Mouse (Mus musculus): Measurements from ENCODE around the gene Nfe2l1. TPM values are rescaled to one million over a fixed set of nuclear protein-coding genes. Genes with fewer than 3 reads are reported as not detected.
A peak's percentile ranks its signal among the peaks of the same experiment; 100 is the strongest.
"Not testable (repeated sequence)": the region's sequence is repeated elsewhere in the genome, so short reads cannot be mapped to it uniquely, and the experiment has no call there.

Nfe2l1 gene
- total and polyA plus RNA-seq, 3 experiments = 37.5 to 66.5 (median 47.0) TPM

GRCm38 (mm10) chr11:96788871-96789795 lies 40.6 kb downstream of the Nfe2l1 start, which contains the start of gene Cbx1 (continued):
- no peak for TF ChIP-seq USF1 (IDR thresholded peaks at IDR 0.05; ENCODE audit: low read depth, low read length)
- peak; percentile 73 for TF ChIP-seq SIN3A (IDR thresholded peaks at IDR 0.05; ENCODE audit: low read length)
- TF ChIP-seq ZNF384 (IDR thresholded peaks at IDR 0.05; ENCODE audit: low read depth, low read length) = no peak; the same call in 1 of the 2 replicates
- no peak for TF ChIP-seq ZC3H11A (IDR thresholded peaks at IDR 0.05; ENCODE audit: low read depth, low read length)

DNA sequence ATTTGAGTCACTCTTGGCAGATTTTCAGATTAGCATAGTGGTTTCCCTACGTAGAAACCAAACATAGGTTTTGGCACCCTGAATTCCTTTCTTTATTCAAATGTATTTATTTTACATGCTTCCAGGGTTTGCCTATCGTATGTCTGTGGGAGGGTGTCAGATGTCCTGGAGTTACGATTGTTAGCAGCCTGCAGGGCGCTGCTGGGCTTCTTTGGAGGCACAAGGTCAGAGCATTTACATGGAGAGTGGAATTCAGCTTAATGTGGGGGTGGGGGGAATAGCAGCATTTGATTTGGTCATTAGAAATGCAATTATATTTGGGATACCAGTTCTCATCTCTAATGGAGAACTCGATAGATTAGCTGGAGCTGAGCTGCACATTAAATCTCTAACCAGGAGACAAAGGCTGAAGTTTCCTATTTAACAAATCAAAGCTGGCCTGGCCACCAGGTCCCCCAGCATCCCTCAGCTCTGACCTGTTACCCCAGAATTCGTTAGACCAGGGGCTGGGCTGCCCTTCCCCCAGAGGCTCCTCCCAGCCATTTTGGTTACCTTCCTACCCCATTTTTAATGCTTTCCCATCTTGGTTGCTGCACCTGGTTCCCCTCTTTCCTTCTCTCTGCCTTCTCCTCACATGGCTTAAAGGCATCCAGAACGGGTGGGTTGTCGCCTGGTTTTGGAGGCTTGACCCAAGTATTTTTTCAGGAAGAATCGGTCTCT lies 42.9 kb downstream of the Nfe2l1 start:
- no peak overlapping the region for H3K27ac ChIP-seq (ENCODE audit: control insufficient read depth, low read depth, low read length)
- TF ChIP-seq ZNF384 (IDR thresholded peaks at IDR 0.05; ENCODE audit: low read depth, low read length) (no peak), CHD1 (IDR thresholded peaks at IDR 0.05; ENCODE audit: low read depth, low read length) (no peak), ZKSCAN1 (IDR thresholded peaks at IDR 0.05; ENCODE audit: low read depth, low read length) (no peak), GABPA (IDR thresholded peaks at IDR 0.05; ENCODE audit: low read depth, low read length) (no peak), SMC3 (IDR thresholded peaks at IDR 0.05; ENCODE audit: low read depth, low read length) (no peak), USF2 (IDR thresholded peaks at IDR 0.05; ENCODE audit: borderline replicate concordance in 1 of 2, insufficient read depth in 1 of 2, low read depth in 1 of 2, low read length in 2 of 2) (no peak)
- H3K79me2 ChIP-seq (ENCODE audit: control insufficient read depth, insufficient read depth, low read length, poor library complexity) = peaks cover 27% of the 10 kb centered on the region
- peaks cover 6 to 23% of the 10 kb centered on the region in 2 experiments; a peak in 3 of 4 replicates for H3K36me3 ChIP-seq (ENCODE audit: control insufficient read depth in 1 of 2, insufficient read depth in 2 of 2, low read length in 2 of 2)
- H3K4me1 ChIP-seq (ENCODE audit: control insufficient read depth in 1 of 2, insufficient read depth in 2 of 2, low read length in 2 of 2) = peaks cover 0 to 21% of the 10 kb centered on the region in 2 experiments; a peak in 3 of 4 replicates
- H3K27me3 ChIP-seq (ENCODE audit: control insufficient read depth in 1 of 2, insufficient read depth in 2 of 2, low read length in 2 of 2) = no peaks in the 10 kb centered on the region
- no peak overlapping the region for H3K9ac ChIP-seq (ENCODE audit: control insufficient read depth, low read depth, low read length, poor library complexity, severe bottlenecking)
- H3K4me3 ChIP-seq (ENCODE audit: control insufficient read depth in 1 of 2, insufficient read depth in 1 of 2, low read depth in 2 of 2, low read length in 2 of 2) = no peak overlapping the region
- no peaks in the 10 kb centered on the region for H3K9me3 ChIP-seq (replicated peaks; ENCODE audit: insufficient read depth, low read length)
- no peak for DNase-seq (ENCODE audit: low read depth, low spot score)

DNA sequence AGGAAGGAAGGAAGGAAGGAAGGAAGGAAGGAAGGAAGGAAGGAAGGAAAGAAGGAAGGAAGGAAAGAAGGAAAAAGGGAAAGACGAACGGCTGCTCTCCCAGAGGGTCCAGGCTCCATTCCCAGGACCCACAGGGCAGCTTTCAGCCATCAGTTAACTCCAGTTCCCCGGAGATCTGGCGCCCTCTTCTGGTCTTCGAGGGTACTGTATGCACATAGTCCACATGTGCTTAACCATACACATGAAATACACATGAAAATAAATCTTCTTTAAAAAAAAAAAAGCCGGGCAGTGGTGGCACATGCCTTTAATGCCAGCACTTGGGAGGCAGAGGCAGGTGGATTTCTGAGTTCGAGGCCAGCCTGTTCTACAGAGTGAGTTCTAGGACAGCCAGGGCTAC lies 44.9 kb downstream of the Nfe2l1 start:
- not testable (repeated sequence) for H3K27me3 ChIP-seq (ENCODE audit: control insufficient read depth in 1 of 2, insufficient read depth in 2 of 2, low read length in 2 of 2); H3K9me3 ChIP-seq (replicated peaks; ENCODE audit: insufficient read depth, low read length); H3K36me3 ChIP-seq (ENCODE audit: control insufficient read depth in 1 of 2, insufficient read depth in 2 of 2, low read length in 2 of 2); H3K27ac ChIP-seq (ENCODE audit: control insufficient read depth, low read depth, low read length); H3K79me2 ChIP-seq (ENCODE audit: control insufficient read depth, insufficient read depth, low read length, poor library complexity)
- Histone ChIP-seq H3K9ac (ENCODE audit: control insufficient read depth, low read depth, low read length, poor library complexity, severe bottlenecking) (peak overlapping the region; percentile 38), H3K4me1 (ENCODE audit: control insufficient read depth in 1 of 2, insufficient read depth in 2 of 2, low read length in 2 of 2) (peaks cover 0 to 17% of the 10 kb centered on the region in 2 experiments; a peak in 3 of 4 replicates), H3K4me3 (ENCODE audit: control insufficient read depth in 1 of 2, insufficient read depth in 1 of 2, low read depth in 2 of 2, low read length in 2 of 2) (peak overlapping the region; percentile 14 to 25; a peak in 3 of 4 replicates)
- DNase-seq (ENCODE audit: low read depth, low spot score) = peak; percentile 91
- peak; percentile 97 for TF ChIP-seq MYC (IDR thresholded peaks at IDR 0.05; ENCODE audit: low read depth, low read length)
- TF ChIP-seq MAX (IDR thresholded peaks at IDR 0.05; ENCODE audit: low read length) = peak; percentile 72
- peak; percentile 86 for TF ChIP-seq ZNF384 (IDR thresholded peaks at IDR 0.05; ENCODE audit: low read depth, low read length)
- TF ChIP-seq CTCF (IDR thresholded peaks at IDR 0.05 in 2 of 3, conservative IDR thresholded peaks at IDR 0.05 in 1 of 3; ENCODE audit: control insufficient read depth in 1 of 3, insufficient read depth in 1 of 3, low read depth in 2 of 3, low read length in 3 of 3, poor library complexity in 1 of 3, severe bottlenecking in 1 of 3) = peak; percentile 79 to 88 (median 85)
- TF ChIP-seq HCFC1 (IDR thresholded peaks at IDR 0.05; ENCODE audit: low read depth, low read length) = peak; percentile 34; the same call in 1 of the 2 replicates
- TF ChIP-seq MXI1 (IDR thresholded peaks at IDR 0.05; ENCODE audit: low read depth, low read length) = peak; percentile 86
- peak; percentile 51 for TF ChIP-seq SMC3 (IDR thresholded peaks at IDR 0.05; ENCODE audit: low read depth, low read length)
- peak; percentile 43 for TF ChIP-seq RAD21 (IDR thresholded peaks at IDR 0.05; ENCODE audit: low read depth, low read length)
- TF ChIP-seq SIN3A (IDR thresholded peaks at IDR 0.05; ENCODE audit: low read length) = peak; percentile 69

Data from MEL (cell line).